Mouse (Mus musculus): Measurements from ENCODE around the gene Atg10.

GRCm38 (mm10) chr13:90926938-90927633, 296.7 kb downstream of the Atg10 start:
- no peak for TF ChIP-seq CTCF (IDR thresholded peaks at IDR 0.05; ENCODE audit: borderline replicate concordance, insufficient read depth, low read depth, low read length)
- no peak for TF ChIP-seq POLR2A (IDR thresholded peaks at IDR 0.05; ENCODE audit: borderline replicate concordance, insufficient read depth, low read length)

Data from cerebellum, adult 2 months (tissue).